Mouse (Mus musculus): ENCODE measurements around the gene Ccm2l. TPM values are rescaled to one million over a fixed set of nuclear protein-coding genes. Genes with fewer than 3 reads are reported as not detected.

Ccm2l gene
- total RNA-seq, 1 experiment from 2014 or later: not detected

DNA sequence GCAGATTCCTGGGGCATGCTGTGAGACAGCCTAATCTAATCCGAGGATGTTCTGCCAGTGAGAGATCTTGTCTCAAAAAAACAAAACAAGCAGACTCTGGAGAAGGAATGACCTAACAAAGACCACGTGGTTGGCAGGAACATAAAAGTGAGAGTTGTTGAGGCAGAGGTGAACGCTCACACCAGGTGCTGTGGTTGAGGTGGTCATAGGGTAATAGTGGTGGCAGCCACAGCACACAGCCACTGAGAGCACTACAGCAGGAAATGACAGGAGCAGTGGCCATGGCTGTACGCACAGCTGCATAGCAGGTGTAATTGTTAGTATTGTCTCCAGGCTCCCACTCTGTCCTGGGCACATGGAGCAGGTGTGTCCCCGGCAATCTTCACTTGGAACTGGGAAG is 60.1 kb downstream of the Ccm2l start:
- ATAC-seq (replicated peaks; ENCODE audit: insufficient number of reproducible peaks, low FRiP score, low TSS enrichment, poor library complexity, severe bottlenecking): no peak

DNA sequence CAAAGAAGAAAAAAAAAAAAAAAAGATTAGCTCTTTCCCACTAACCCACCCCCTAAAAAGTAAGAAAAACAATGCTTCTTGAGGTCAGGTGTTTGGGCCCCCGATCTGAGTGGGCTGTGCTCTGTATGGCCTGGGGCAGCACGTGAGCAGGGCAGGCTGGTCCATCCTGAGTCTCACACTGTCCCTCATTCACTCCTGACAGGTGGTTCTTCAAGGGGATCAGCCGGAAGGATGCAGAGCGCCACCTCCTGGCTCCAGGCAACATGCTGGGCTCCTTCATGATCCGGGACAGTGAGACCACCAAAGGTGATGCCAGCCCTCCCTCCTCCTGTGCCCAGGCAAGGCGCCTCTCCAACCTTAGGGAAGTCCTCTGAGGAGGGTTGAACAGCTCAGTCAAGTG is 65.3 kb downstream of the Ccm2l start:
- ATAC-seq (replicated peaks; ENCODE audit: insufficient number of reproducible peaks, low FRiP score, low TSS enrichment, poor library complexity, severe bottlenecking): 0 out of 2 replicates have a peak, but pooled peaks have one; percentile 46

Other genes starting within 250 kb of the Ccm2l start
- gene Bcl2l1, start 234.2 kb upstream of the Ccm2l start, total RNA-seq (2017): 11.8 to 39.0 TPM (median 21.7 TPM) in 3 replicates
- 1.1 to 2.7 TPM (median 1.6 TPM) in 3 replicates for gene Tpx2, start 218.0 kb upstream of the Ccm2l start, total RNA-seq (2017)
- gene Mylk2, start 154.6 kb upstream of the Ccm2l start, total RNA-seq (2017): not detected in 3 replicates
- not detected in 3 replicates for gene Foxs1, start 132.7 kb upstream of the Ccm2l start, total RNA-seq (2017)
- not detected in 3 replicates for gene Dusp15, start 114.3 kb upstream of the Ccm2l start, total RNA-seq (2017)
- not detected in 3 replicates for gene Ttll9, start 103.5 kb upstream of the Ccm2l start, total RNA-seq (2017)
- 38.7 to 88.5 TPM (median 51.6 TPM) in 3 replicates for gene Pdrg1, start 50.5 kb upstream of the Ccm2l start, total RNA-seq (2017)
- not detected in 3 replicates for gene Xkr7, start 34.1 kb upstream of the Ccm2l start, total RNA-seq (2017)
- 404 to 550 TPM (median 548 TPM) in 3 replicates for gene Hck, start 42.5 kb downstream of the Ccm2l start, total RNA-seq (2017)
- gene Tm9sf4, start 95.3 kb downstream of the Ccm2l start, total RNA-seq (2017): 97.2 to 110 TPM (median 108 TPM) in 3 replicates
- gene Tspyl3, start 159.5 kb downstream of the Ccm2l start, total RNA-seq (2017): 4.9 to 10.7 TPM (median 6.8 TPM) in 3 replicates
- gene Plagl2, start 175.5 kb downstream of the Ccm2l start, total RNA-seq (2017): 11.5 to 30.3 TPM (median 14.9 TPM) in 3 replicates
- gene Pofut1, start 175.6 kb downstream of the Ccm2l start, total RNA-seq (2017): 20.5 to 26.9 TPM (median 23.2 TPM) in 3 replicates
- gene Kif3b, start 225.5 kb downstream of the Ccm2l start, total RNA-seq (2017): 27.2 to 38.3 TPM (median 34.8 TPM) in 3 replicates

Measured in monocyte, adult 5-6 weeks (primary cell).